Mouse (Mus musculus) heart, postnatal 36 days (tissue): ENCODE results near the gene Sval2. TPM values are rescaled to one million over a fixed set of nuclear protein-coding genes. Genes with fewer than 3 reads are reported as not detected.

Source experiments
- DNase-seq, 2 experiments: peaks; one replicate each; pipeline ENCODE4 v3.0.0; 2021 to 2022
- intact Hi-C: fragments of 180-260 bp; cut with DNase I; formaldehyde crosslinking; loops from one replicate; pipeline ENCODE4 v1.15.1; 2025
- total RNA-seq, 2 experiments: library from RNA; stranded (reverse); gene quantifications; 2 replicates each; pipeline ENCODE4 v1.2.3; 2021

The Sval2 gene
- not detected for total RNA-seq

GRCm38 (mm10) chr6:41852689-41853088 lies at the start of gene Sval2:
Gene Sval2, plus strand, starts transcription at chr6:41852989.
- intact Hi-C loops, result no loop called here
- no peak for DNase-seq

GRCm38 (mm10) chr6:41824086-41824485 lies 28.7 kb upstream of the Sval2 start:
- intact Hi-C loops, result no loop called here
- DNase-seq, result no peak

GRCm38 (mm10) chr6:41829516-41829915 lies 23.3 kb upstream of the Sval2 start:
- DNase-seq, result no peak
- intact Hi-C loops, result no loop called here

GRCm38 (mm10) chr6:41847235-41847634 lies 5.6 kb upstream of the Sval2 start, which contains the start of gene Pip:
Gene Pip, plus strand, starts transcription at chr6:41847535.
- no peak for DNase-seq
- intact Hi-C loops, result no loop called here

- intact Hi-C loops, result no loop called here
- DNase-seq, result no peak
Observed at GRCm38 (mm10) chr6:41864038-41864437, 11.2 kb downstream of the Sval2 start.

- intact Hi-C loops, result loop anchor here (5.0 kb wide), 1 partner anchor 146 kb away; no protein-coding TSS in a partner anchor
- DNase-seq, result no peak
Observed at GRCm38 (mm10) chr6:41911625-41912024, 58.8 kb downstream of the Sval2 start.

Other genes starting within 250 kb of the Sval2 start
- 1 to 10 TPM; 1.3 to 2.1 TPM for gene Ephb6, start 247.5 kb upstream of the Sval2 start, total RNA-seq
- gene Trpv6, start 216.6 kb upstream of the Sval2 start, total RNA-seq, result not detected
- gene Trpv5, start 172.2 kb upstream of the Sval2 start, total RNA-seq, result not detected
- not detected for gene Llcfc1, start 168.6 kb upstream of the Sval2 start, total RNA-seq
- gene Kel, start 148.7 kb upstream of the Sval2 start, total RNA-seq, result under 1 TPM; 0.11 to 0.50 TPM
- not detected for gene Olfr459, start 77.8 kb upstream of the Sval2 start, total RNA-seq
- not detected for gene Pip, start 5.5 kb upstream of the Sval2 start, total RNA-seq
- not detected for gene Sval1, start 98.6 kb downstream of the Sval2 start, total RNA-seq
- gene Sval3, start 115.2 kb downstream of the Sval2 start, total RNA-seq, result not detected
- not detected for gene Sva, start 185.4 kb downstream of the Sval2 start, total RNA-seq